Mouse (Mus musculus) T-helper 2 cell (primary cell): ENCODE measurements around the gene Exph5.

Experiments used
- in situ Hi-C: fragments of 300-600 bp; cut with MboI, MseI; formaldehyde crosslinking; loops from one replicate; pipeline ENCODE4 v1.15.1; 2025; ENCODE audit warnings: high pct_unique_total_duplicates

Exph5 gene

GRCm38 (mm10) chr9:53320894-53321650, 19.6 kb downstream of the Exph5 start:
- in situ Hi-C loops = no loop called here

DNA sequence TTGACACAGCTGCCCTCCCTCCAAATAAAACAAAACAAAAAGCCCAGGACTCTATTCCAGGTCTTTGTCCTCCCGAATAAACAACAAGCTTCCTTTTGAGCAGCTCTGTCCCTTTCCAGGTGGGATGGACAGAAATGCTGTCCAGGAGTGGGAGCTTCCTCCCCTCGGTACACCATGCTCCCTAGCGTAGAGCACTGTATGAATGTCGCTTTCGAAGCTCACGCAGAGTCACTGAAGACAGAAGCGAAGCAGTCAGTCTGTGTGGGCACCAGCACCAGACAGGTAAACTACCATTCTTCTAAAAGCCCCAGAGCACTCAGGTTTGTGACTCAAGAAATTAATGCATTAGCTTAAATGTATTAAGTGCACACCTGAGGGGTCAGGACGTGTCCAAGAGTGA, 20.2 kb downstream of the Exph5 start:
- in situ Hi-C loops = no loop called here

DNA sequence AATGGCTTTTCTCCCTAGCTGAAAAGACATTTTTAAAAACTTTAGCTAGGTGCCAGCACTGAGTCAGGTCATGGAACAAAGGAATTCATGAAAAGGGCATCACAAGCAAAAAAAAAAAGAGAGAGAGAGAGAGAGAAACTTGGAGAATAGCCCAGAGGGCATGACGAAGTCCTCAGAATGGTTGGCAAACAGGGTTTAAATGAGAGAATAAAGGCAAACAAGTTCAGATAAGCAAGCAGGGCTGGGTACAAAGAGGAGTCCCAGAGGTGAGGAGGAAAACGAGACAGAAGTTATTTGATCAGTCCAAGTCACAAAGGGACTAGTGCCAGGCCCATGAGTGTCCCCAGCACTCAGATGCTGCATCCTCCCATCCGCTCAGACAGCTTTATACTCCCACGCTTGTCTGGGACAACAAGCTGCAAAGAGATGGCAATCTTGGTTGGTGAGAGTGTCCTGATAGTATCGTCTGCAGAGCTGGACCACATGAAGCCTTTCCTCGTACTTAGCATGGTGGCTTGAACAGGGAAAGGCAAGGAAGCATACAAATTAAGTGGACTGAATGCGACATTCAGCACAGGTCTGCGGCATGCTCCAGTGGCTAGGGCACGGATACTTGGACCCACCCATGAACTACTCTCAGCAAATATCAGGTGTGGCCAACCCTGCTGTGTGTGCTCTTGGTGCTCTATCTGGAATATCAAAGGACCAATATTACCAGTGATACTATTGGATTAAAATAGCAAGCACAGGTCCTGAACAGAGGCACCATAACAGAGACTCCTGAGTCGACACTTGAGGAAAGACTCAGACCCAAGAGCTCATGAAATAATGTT, 22.2 kb downstream of the Exph5 start:
- in situ Hi-C loops = no loop called here

DNA sequence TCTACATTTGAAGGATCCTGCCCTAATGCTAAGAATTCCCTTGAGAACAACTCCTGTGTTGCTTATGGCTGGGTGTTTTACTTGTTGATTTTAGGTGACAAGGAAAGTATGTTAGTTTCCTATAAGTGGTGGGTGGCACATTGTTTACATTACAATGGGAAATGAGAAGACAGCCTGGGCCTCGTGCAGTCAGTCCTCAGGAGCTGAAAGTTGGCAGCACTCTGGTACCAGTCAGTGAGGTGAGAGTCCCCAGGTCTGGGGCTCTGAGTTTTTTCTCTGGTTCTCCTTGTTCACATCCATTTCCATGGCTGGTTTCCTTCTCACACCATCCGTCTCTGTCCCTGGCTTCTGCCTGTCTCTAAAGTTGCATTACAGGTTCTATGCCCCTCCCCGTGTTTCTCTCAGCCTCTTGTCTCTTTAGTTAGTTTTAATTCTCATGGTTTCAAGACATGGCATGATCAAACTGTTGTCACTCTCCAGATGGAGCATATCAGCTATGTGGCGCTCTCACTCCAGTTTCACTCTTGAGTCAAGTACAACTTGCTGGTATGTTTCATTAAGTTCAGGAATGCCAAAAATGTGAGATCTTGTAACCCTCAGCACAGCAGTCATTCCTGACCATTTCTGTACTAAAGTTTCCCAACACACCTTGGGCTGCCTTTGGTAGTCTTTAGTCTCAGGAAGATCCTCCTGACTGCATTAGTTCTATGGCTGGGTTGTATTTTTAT, 24.1 kb downstream of the Exph5 start:
- in situ Hi-C loops = no loop called here

DNA sequence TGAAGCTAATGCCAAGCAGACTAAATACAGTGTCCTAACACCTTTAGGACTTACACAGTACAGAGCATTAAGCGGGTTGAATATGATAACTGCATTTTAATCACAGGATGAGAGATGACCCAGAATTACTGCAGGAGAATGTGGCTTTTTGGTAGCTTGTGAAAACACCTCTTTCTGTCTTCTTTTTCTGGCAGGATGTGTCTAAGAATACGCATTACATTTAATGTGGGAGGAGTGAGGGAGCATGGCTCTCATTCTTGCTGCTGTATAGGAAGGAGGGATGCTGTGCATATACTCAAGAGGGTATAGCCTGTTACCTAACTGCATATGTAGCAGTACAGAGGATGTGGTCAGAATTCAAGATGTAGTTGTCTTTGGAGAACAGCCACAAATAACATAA, 26.7 kb downstream of the Exph5 start:
- in situ Hi-C loops = no loop called here

- in situ Hi-C loops = no loop called here
Measured at GRCm38 (mm10) chr9:53329301-53330206, 28.1 kb downstream of the Exph5 start.

DNA sequence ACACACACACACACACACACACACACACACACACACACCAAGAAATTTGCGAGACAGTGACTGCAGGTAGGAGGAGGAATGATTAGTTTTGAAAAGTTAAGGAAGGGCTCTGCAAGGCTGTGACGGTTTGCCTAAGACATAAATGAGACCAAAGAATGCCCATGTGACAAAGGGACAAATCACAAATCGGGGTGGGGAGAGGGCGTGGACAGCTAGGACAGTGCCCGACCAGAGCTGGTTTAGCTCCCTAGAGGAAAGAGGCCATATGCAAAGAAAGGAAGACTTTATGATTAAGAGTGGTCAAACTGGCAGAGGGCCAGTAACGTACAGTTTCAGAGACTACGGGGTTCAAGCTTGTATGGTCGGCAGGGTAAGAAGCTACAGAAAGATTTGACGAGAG, 28.8 kb downstream of the Exph5 start:
- in situ Hi-C loops = no loop called here

GRCm38 (mm10) chr9:53333436-53333835, 32.0 kb downstream of the Exph5 start:
- in situ Hi-C loops = no loop called here

- in situ Hi-C loops = no loop called here
Measured at GRCm38 (mm10) chr9:53335131-53335530, 33.7 kb downstream of the Exph5 start.

- in situ Hi-C loops = loop anchor here (10.0 kb wide), 1 partner anchor 65 kb away; no protein-coding TSS in a partner anchor
Measured at GRCm38 (mm10) chr9:53339603-53340002, 38.1 kb downstream of the Exph5 start.

GRCm38 (mm10) chr9:53340328-53340916, 39.0 kb downstream of the Exph5 start:
- in situ Hi-C loops = loop anchor here (10.0 kb wide), 1 partner anchor 66 kb away; no protein-coding TSS in a partner anchor

DNA sequence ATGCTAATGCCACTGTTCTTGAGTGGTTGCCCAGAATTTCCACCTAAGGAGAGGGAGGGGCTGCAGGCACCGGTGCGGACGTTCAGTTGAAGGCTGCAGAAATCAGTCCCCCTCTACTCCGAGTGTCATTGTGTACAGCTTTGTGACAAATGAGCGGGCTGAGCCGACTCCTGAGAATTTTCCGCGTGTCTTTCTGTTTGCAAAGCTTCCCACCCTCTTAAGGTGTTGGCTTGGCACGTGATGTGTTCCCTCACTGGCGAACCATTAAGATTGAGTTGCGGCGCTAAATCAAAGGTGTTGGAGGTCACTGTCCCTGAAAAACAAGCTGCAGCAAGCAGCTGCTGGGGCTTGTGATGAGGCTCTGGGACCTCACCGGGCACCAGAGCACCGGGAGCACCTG, 39.5 kb downstream of the Exph5 start:
- in situ Hi-C loops = loop anchor here (10.0 kb wide), 1 partner anchor 66 kb away; no protein-coding TSS in a partner anchor

GRCm38 (mm10) chr9:53341981-53342380, 40.5 kb downstream of the Exph5 start:
- in situ Hi-C loops = loop anchor here (10.0 kb wide), 1 partner anchor 67 kb away; no protein-coding TSS in a partner anchor

- in situ Hi-C loops = loop anchor here (10.0 kb wide), 1 partner anchor 70 kb away; no protein-coding TSS in a partner anchor
Measured at GRCm38 (mm10) chr9:53344646-53345432, 43.4 kb downstream of the Exph5 start.

DNA sequence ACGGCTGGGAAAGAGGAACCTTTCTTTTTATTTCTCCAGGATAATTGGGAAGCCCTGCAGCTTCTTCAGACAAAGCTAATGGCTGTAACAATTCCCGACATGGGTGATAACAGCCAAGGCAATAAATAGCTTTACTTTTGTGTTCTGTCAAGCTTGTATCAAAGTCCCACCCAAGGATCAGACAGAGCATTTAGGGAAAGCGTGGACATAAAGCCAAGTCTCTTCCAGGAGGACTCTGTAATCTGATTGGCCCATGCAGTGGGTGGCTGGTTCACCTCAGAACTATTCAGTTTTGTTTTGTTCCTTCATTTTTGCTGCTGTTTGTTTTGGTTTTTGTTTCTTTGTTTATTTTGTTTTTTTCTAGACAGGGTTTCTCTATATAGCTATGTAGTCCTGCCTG, 44.3 kb downstream of the Exph5 start:
- in situ Hi-C loops = loop anchor here (10.0 kb wide), 1 partner anchor 71 kb away; no protein-coding TSS in a partner anchor

DNA sequence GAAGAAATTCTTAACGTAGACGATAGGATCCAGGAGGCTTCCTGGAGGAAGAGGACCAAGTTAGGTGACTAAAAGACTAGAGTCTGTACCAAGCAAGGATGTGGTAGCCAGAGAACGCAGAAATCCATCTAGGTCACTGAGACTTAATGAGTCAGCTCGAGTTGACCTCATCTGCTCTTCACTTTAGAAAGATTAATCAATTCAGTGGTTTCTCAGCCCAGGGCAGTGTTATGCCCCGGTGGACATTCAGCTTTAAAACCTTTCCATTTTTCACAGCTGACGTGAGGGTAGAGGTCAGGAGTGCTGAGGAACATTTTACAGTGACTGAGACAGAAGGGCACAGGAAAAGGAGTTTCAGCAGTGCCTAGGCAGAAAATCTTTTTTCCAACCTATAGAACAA, 44.9 kb downstream of the Exph5 start:
- in situ Hi-C loops = loop anchor here (10.0 kb wide), 1 partner anchor 72 kb away; no protein-coding TSS in a partner anchor

DNA sequence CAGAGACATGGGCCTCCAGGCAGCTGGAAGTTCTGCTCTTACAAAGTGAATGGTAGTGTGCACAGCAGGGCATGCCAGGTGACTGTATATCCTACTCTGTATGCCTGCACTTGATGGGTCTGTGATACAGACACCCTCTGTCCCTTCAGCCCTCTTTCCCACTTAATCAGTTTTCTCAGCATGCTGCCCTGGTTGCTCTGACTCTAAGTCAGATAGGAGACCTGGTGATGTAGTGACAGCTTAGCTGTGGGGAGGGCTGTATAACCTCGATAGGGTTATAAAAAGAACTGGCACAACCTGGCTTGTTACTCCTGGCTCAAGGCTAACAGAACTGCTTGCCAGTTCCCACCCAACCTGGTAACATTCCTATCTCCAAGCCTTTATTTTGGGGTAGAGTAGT, 47.7 kb downstream of the Exph5 start:
- in situ Hi-C loops = loop anchor here (10.0 kb wide), 1 partner anchor 74 kb away; no protein-coding TSS in a partner anchor

DNA sequence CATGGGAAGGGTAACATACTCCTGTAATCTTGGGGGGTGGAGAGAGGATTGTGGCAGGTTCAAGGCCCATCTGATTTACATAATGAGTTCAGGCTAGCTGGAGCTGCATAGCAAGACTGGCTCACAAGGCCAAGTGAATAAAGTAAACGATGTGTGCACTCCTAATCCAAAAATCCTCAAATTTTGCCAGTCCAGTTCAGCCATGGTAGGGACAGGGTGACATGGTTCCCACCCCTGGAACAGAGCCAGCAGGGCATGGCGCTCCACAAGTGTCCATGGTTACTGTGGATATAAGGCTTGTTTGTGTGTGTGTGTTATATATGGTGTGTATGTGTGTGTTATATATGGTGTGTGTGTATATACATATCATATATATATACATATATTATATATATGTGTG, 48.9 kb downstream of the Exph5 start:
- in situ Hi-C loops = no loop called here

- in situ Hi-C loops = no loop called here
Measured at GRCm38 (mm10) chr9:53351899-53352298, 50.4 kb downstream of the Exph5 start.
